Mouse (Mus musculus): Measurements from ENCODE around the gene Cerk.

Gene Cerk

GRCm38 (mm10) chr15:86091201-86091997, 94.5 kb downstream of the Cerk start:
- no peak for DNase-seq (ENCODE audit: low spot score in 2 of 2)

GRCm38 (mm10) chr15:86090578-86090977, 95.4 kb downstream of the Cerk start:
- DNase-seq (ENCODE audit: low spot score in 2 of 2): no peak

GRCm38 (mm10) chr15:86089991-86090529, 95.9 kb downstream of the Cerk start:
- DNase-seq (ENCODE audit: low spot score in 2 of 2): no peak
